Comparison of ENCODE assay signal across 9 mouse cellular contexts in genomic region chr7:112919845-112920244, GRCm38 (mm10). TPM values are rescaled to one million over a fixed set of nuclear protein-coding genes. Genes with fewer than 3 reads are reported as not detected.
DNase-seq lines count a peak whose midpoint lies in the region; ATAC-seq and TF ChIP-seq lines count a peak whose summit lies in the region.
"Had no signal": no experiment of that assay in that cellular context is flagged by ENCODE, and none has a peak within 500 bp of the region (broad histone marks: within the 10 kb centered on the region; RNA-seq: fewer than 3 reads in every experiment).

No protein-coding gene starts in this region.

- TF ChIP-seq RAD21 in MEL (IDR thresholded peaks at IDR 0.05; ENCODE audit: low read depth, low read length): peak; percentile 14

- TF ChIP-seq EP300 in MEL (IDR thresholded peaks at IDR 0.05; ENCODE audit: low read depth in 1 of 2, low read length in 2 of 2): no peak

- H3K36me3 ChIP-seq in hindbrain, embryonic 11.5 days (ENCODE audit: control insufficient read depth, insufficient read depth, low read length): no peaks in the 10 kb centered on the region
- no peaks in the 10 kb centered on the region for H3K36me3 ChIP-seq in hindbrain, embryonic 13.5 days
- H3K36me3 ChIP-seq in MEL (ENCODE audit: control insufficient read depth in 1 of 2, insufficient read depth in 2 of 2, low read length in 2 of 2): no peaks in the 10 kb centered on the region
- H3K36me3 ChIP-seq: liver, embryonic 13.5 days had no signal

- H3K27me3 ChIP-seq in hindbrain, embryonic 11.5 days (ENCODE audit: control insufficient read depth, insufficient read depth, low read length): no peaks in the 10 kb centered on the region
- peaks cover 6% of the 10 kb centered on the region; the same call in 1 of the 2 replicates for H3K27me3 ChIP-seq in hindbrain, embryonic 13.5 days
- no peaks in the 10 kb centered on the region for H3K27me3 ChIP-seq in MEL (ENCODE audit: control insufficient read depth in 1 of 2, insufficient read depth in 2 of 2, low read length in 2 of 2)

- no peak for ATAC-seq in hindbrain, embryonic 11.5 days (ENCODE audit: low FRiP score)
- no peak for ATAC-seq in hindbrain, embryonic 13.5 days (ENCODE audit: low FRiP score)
- ATAC-seq in frontal cortex, adult (ENCODE audit: low TSS enrichment): peak; percentile 62
- 0 out of 2 replicates have a peak, but pooled peaks have one; percentile 49 for ATAC-seq in megakaryocyte-erythroid progenitor cell, adult 5-6 weeks (replicated peaks; ENCODE audit: low FRiP score, low TSS enrichment, poor library complexity, severe bottlenecking)

- no peak overlapping the region for H3K4me3 ChIP-seq in hindbrain, embryonic 11.5 days (ENCODE audit: low read depth, low read length)
- no peak overlapping the region for H3K4me3 ChIP-seq in hindbrain, embryonic 13.5 days
- no peak overlapping the region for H3K4me3 ChIP-seq in MEL (ENCODE audit: control insufficient read depth in 1 of 2, insufficient read depth in 1 of 2, low read depth in 2 of 2, low read length in 2 of 2)
- H3K4me3 ChIP-seq: liver, embryonic 13.5 days had no signal

- H3K9ac ChIP-seq in hindbrain, embryonic 11.5 days (ENCODE audit: low read depth, low read length): no peak overlapping the region
- no peak overlapping the region for H3K9ac ChIP-seq in hindbrain, embryonic 13.5 days
- H3K9ac ChIP-seq in MEL (ENCODE audit: control insufficient read depth, low read depth, low read length, poor library complexity, severe bottlenecking): no peak overlapping the region
- H3K9ac ChIP-seq: liver, embryonic 13.5 days had no signal

- 4% methylated on average over 4 of the region's 4 CpGs for WGBS in hindbrain, embryonic 11.5 days
- WGBS in hindbrain, embryonic 13.5 days: 3% methylated on average over 4 of the region's 4 CpGs

- no peak overlapping the region for H3K27ac ChIP-seq in hindbrain, embryonic 11.5 days (ENCODE audit: low read depth, low read length)
- no peak overlapping the region for H3K27ac ChIP-seq in hindbrain, embryonic 13.5 days
- no peak overlapping the region for H3K27ac ChIP-seq in MEL (ENCODE audit: control insufficient read depth, low read depth, low read length)
- H3K27ac ChIP-seq: liver, embryonic 13.5 days had no signal

- no peak overlapping the region for H3K4me2 ChIP-seq in hindbrain, embryonic 11.5 days (replicated peaks; ENCODE audit: low read depth, low read length)
- H3K4me2 ChIP-seq in hindbrain, embryonic 13.5 days: no peak overlapping the region
- H3K4me2 ChIP-seq: liver, embryonic 13.5 days had no signal

- TF ChIP-seq POLR2A in MEL (IDR thresholded peaks at IDR 0.05; ENCODE audit: control insufficient read depth in 1 of 2, insufficient read depth in 1 of 2, low read depth in 1 of 2, low read length in 2 of 2, poor library complexity in 1 of 2): no peak

- peak; percentile 76 for DNase-seq in hindbrain, embryonic 11.5 days (ENCODE audit: low spot score)
- DNase-seq in MEL (ENCODE audit: low read depth, low spot score): peak; percentile 9
- peak; percentile 62 to 77 for DNase-seq in cerebellum, adult 18-20 months
- DNase-seq in layer of hippocampus, adult 9-11 months: peak; percentile 60
- peak; percentile 32 for DNase-seq in testis, postnatal 14 days (ENCODE audit: low spot score)
- DNase-seq: liver, embryonic 13.5 days had no signal

- TF ChIP-seq CTCF in MEL (IDR thresholded peaks at IDR 0.05 in 2 of 3, conservative IDR thresholded peaks at IDR 0.05 in 1 of 3; ENCODE audit: control insufficient read depth in 1 of 3, insufficient read depth in 1 of 3, low read depth in 2 of 3, low read length in 3 of 3, poor library complexity in 1 of 3, severe bottlenecking in 1 of 3): peak in 1 of 3 experiments; percentile 19; a peak in 1 of 6 replicates

- H3K79me2 ChIP-seq in MEL (ENCODE audit: control insufficient read depth, insufficient read depth, low read length, poor library complexity): no peaks in the 10 kb centered on the region

- H3K9me3 ChIP-seq in hindbrain, embryonic 11.5 days (ENCODE audit: control insufficient read depth, low read length): no peaks in the 10 kb centered on the region
- no peaks in the 10 kb centered on the region for H3K9me3 ChIP-seq in hindbrain, embryonic 13.5 days
- H3K9me3 ChIP-seq in MEL (replicated peaks; ENCODE audit: insufficient read depth, low read length): no peaks in the 10 kb centered on the region
- H3K9me3 ChIP-seq: liver, embryonic 13.5 days had no signal

- peaks cover 10% of the 10 kb centered on the region for H3K4me1 ChIP-seq in hindbrain, embryonic 11.5 days (replicated peaks; ENCODE audit: control insufficient read depth, insufficient read depth, low read length)
- peaks cover 27% of the 10 kb centered on the region for H3K4me1 ChIP-seq in hindbrain, embryonic 13.5 days (replicated peaks)
- H3K4me1 ChIP-seq in MEL (ENCODE audit: control insufficient read depth in 1 of 2, insufficient read depth in 2 of 2, low read length in 2 of 2): no peaks in the 10 kb centered on the region
- H3K4me1 ChIP-seq: liver, embryonic 13.5 days had no signal

TF ChIP-seq in MEL, 35 proteins besides CTCF, POLR2A, EP300 and RAD21:
- TF ChIP-seq CHD2 (IDR thresholded peaks at IDR 0.05; ENCODE audit: low read length) (no peak), SMC3 (IDR thresholded peaks at IDR 0.05; ENCODE audit: low read depth, low read length) (peak; percentile 8; the same call in 1 of the 2 replicates)
TF ChIP-seq in MEL: peak in this region for 1.

RNA-seq across cellular contexts. Expression of gene Rassf10, which starts 33.9 kb away (rescaled TPM):
- polyA plus RNA-seq in hindbrain, embryonic 11.5 days (2014; fragmentation: Nextera tagmentation; extraction: Ambion mirVana): 0.71 and 0.96 TPM in 2 replicates
- 3.0 and 3.1 TPM in 2 replicates for polyA plus RNA-seq in hindbrain, embryonic 13.5 days (2015; fragmentation: Nextera tagmentation; extraction: Ambion mirVana)
- total RNA-seq in MEL (2012; rRNA removed): not detected in 2 replicates
- polyA plus RNA-seq in MEL (2012; ENCODE audit: insufficient read depth in 1 of 2, insufficient read length in 2 of 2, low read depth in 1 of 2, low replicate concordance in 2 of 2, missing spikeins in 1 of 2): not detected
- total RNA-seq in megakaryocyte-erythroid progenitor cell, adult 5-6 weeks (2014; fragmentation: Nextera tagmentation): not detected in 2 replicates
- not detected in 2 replicates for total RNA-seq in megakaryocyte-erythroid progenitor cell, adult 5-6 weeks (2017)

Comparison
In these comparisons a context has a peak if more than half of its experiments do, and no peak if none do; other contexts are left out.
1. ATAC-seq: peak in frontal cortex, adult (single experiment) and megakaryocyte-erythroid progenitor cell, adult 5-6 weeks (single experiment); none in hindbrain, embryonic 11.5 days (single experiment) and hindbrain, embryonic 13.5 days (single experiment).
2. DNase-seq: peak in every context shown above with its lines; median percentile 76 in hindbrain, embryonic 11.5 days; 70 in cerebellum, adult 18-20 months; 60 in layer of hippocampus, adult 9-11 months; 32 in testis, postnatal 14 days; 9 in MEL.